9 mouse cellular contexts compared by ENCODE assay signal in genomic region chr4:55531096-55531855, GRCm38 (mm10). TPM values are rescaled to one million over a fixed set of nuclear protein-coding genes. Genes with fewer than 3 reads are reported as not detected.
A peak's percentile ranks its signal among the peaks of the same experiment; 100 is the strongest.
DNase-seq lines count a peak whose midpoint lies in the region; ATAC-seq lines count a peak whose summit lies in the region.
"Had no signal": no experiment of that assay in that cellular context is flagged by ENCODE, and none has a peak within 500 bp of the region (broad histone marks: within the 10 kb centered on the region; RNA-seq: fewer than 3 reads in every experiment).

No protein-coding gene starts in this region.

- peak; percentile 12 to 19 for DNase-seq in cerebellum, postnatal 25 days
- peak; percentile 54 to 62 for DNase-seq in adrenal gland, postnatal 36 days
- peak; percentile 10 to 28 for DNase-seq in gastrocnemius, adult 8-10 months (ENCODE audit: low spot score in 2 of 2)
- peak; percentile 65 for DNase-seq in urinary bladder, adult 2 months (ENCODE audit: low spot score)

- H3K4me2 ChIP-seq in hindbrain, embryonic 16.5 days (ENCODE audit: low read length): peak overlapping the region; percentile 97
- peak overlapping the region; percentile 74 for H3K4me2 ChIP-seq in liver, embryonic 15.5 days
- H3K4me2 ChIP-seq in neural tube, embryonic 15.5 days: peak overlapping the region; percentile 93

- H3K9me3 ChIP-seq in hindbrain, embryonic 16.5 days (ENCODE audit: control insufficient read depth, low read length): no peaks in the 10 kb centered on the region
- no peaks in the 10 kb centered on the region for H3K9me3 ChIP-seq in liver, embryonic 15.5 days (replicated peaks)
- H3K9me3 ChIP-seq in neural tube, embryonic 15.5 days (replicated peaks): no peaks in the 10 kb centered on the region

- H3K4me1 ChIP-seq in hindbrain, embryonic 16.5 days (ENCODE audit: control insufficient read depth, insufficient read depth, low read depth, low read length): peaks cover 21% of the 10 kb centered on the region
- peaks cover 7% of the 10 kb centered on the region for H3K4me1 ChIP-seq in liver, embryonic 15.5 days (replicated peaks)
- peaks cover 38% of the 10 kb centered on the region for H3K4me1 ChIP-seq in neural tube, embryonic 15.5 days

- ATAC-seq in cerebellum, adult (ENCODE audit: insufficient number of reproducible peaks, low FRiP score, low TSS enrichment): no peak
- ATAC-seq in hindbrain, embryonic 16.5 days: no peak
- ATAC-seq in liver, embryonic 15.5 days (ENCODE audit: insufficient read depth): no peak
- ATAC-seq in neural tube, embryonic 15.5 days (ENCODE audit: low FRiP score): no peak

- H3K4me3 ChIP-seq in hindbrain, embryonic 16.5 days (ENCODE audit: low read length): peak overlapping the region; percentile 66
- H3K4me3 ChIP-seq in liver, embryonic 15.5 days (replicated peaks): peak overlapping the region; percentile 55
- H3K4me3 ChIP-seq in neural tube, embryonic 15.5 days (replicated peaks): peak overlapping the region; percentile 65

- no peaks in the 10 kb centered on the region for H3K36me3 ChIP-seq in hindbrain, embryonic 16.5 days (ENCODE audit: control insufficient read depth, insufficient read depth, low read length)
- no peaks in the 10 kb centered on the region for H3K36me3 ChIP-seq in liver, embryonic 15.5 days (replicated peaks)
- no peaks in the 10 kb centered on the region for H3K36me3 ChIP-seq in neural tube, embryonic 15.5 days

- H3K27me3 ChIP-seq in hindbrain, embryonic 16.5 days (replicated peaks; ENCODE audit: control insufficient read depth, insufficient read depth, low read length): peaks cover 11% of the 10 kb centered on the region
- H3K27me3 ChIP-seq in liver, embryonic 15.5 days: peaks cover 81% of the 10 kb centered on the region
- H3K27me3 ChIP-seq in neural tube, embryonic 15.5 days (replicated peaks): peaks cover 16% of the 10 kb centered on the region

- no peak overlapping the region; the same call in 1 of the 2 replicates for H3K27ac ChIP-seq in hindbrain, embryonic 16.5 days (ENCODE audit: low read depth, low read length)
- H3K27ac ChIP-seq in liver, embryonic 15.5 days (replicated peaks): no peak overlapping the region
- H3K27ac ChIP-seq in neural tube, embryonic 15.5 days (replicated peaks): no peak overlapping the region

- peak overlapping the region; percentile 84 for H3K9ac ChIP-seq in hindbrain, embryonic 16.5 days (ENCODE audit: low read depth, low read length)
- H3K9ac ChIP-seq in liver, embryonic 15.5 days: no peak overlapping the region
- H3K9ac ChIP-seq in neural tube, embryonic 15.5 days (replicated peaks): peak overlapping the region; percentile 48

- WGBS in hindbrain, embryonic 16.5 days: 1% methylated on average over 53 of the region's 56 CpGs
- WGBS in liver, embryonic 15.5 days (ENCODE audit: insufficient replicate concordance): 1% methylated on average over 56 of the region's 56 CpGs
- WGBS in neural tube, embryonic 15.5 days: 1% methylated on average over 56 of the region's 56 CpGs

RNA-seq across cellular contexts. Expression of gene Klf4, which starts 1.0 kb away (rescaled TPM):
- total RNA-seq in adrenal gland, postnatal 36 days (2021): 10 to 100 TPM; 15.4 to 28.8 TPM
- 10 to 100 TPM in 1 of 4 experiments, 1 to 10 TPM in 3; 5.7 to 18.2 (median 6.6) TPM for total RNA-seq in gastrocnemius, adult 8-10 months (2022)
- 2.7 and 3.4 TPM in 2 replicates for polyA plus RNA-seq in hindbrain, embryonic 16.5 days (2015; fragmentation: Nextera tagmentation; extraction: Ambion mirVana)
- polyA plus RNA-seq in liver, embryonic 15.5 days (2015; fragmentation: Nextera tagmentation; extraction: Ambion mirVana): 0.73 and 0.79 TPM in 2 replicates
- polyA plus RNA-seq in neural tube, embryonic 15.5 days (2015; fragmentation: Nextera tagmentation; extraction: Ambion mirVana): 3.7 and 4.9 TPM in 2 replicates
- polyA plus RNA-seq in urinary bladder, adult 2 months (2012; rRNA removed): 51.6 and 59.8 TPM in 2 replicates
- total RNA-seq: MEL had no signal
